Mouse (Mus musculus): ENCODE data around the gene Haus2. TPM values are rescaled to one million over a fixed set of nuclear protein-coding genes. Genes with fewer than 3 reads are reported as not detected.

The Haus2 gene
- total RNA-seq, 2 experiments from 2014 or later, result 19.9 to 22.6 TPM

DNA sequence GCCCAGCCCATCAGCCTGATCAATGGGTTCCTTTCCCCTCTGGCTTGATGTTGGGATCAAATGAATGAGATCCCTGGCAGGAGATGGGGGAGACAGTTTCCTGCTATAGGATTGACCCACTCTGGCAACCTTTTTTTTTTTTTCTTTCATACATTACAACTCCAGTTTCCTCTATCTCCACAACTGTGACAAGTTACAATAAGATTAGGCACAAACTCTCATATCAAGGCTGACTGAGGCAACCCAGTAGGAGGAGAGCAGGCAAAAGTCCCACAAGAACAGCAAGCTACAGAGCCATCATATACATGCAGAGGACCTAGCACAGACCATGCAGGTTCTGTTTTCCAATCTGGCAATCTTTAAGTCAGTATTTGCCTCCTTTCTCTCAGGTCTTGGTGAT, 50.1 kb downstream of the Haus2 start:
- no peak for ATAC-seq (replicated peaks; ENCODE audit: low FRiP score, low TSS enrichment, poor library complexity, severe bottlenecking)

DNA sequence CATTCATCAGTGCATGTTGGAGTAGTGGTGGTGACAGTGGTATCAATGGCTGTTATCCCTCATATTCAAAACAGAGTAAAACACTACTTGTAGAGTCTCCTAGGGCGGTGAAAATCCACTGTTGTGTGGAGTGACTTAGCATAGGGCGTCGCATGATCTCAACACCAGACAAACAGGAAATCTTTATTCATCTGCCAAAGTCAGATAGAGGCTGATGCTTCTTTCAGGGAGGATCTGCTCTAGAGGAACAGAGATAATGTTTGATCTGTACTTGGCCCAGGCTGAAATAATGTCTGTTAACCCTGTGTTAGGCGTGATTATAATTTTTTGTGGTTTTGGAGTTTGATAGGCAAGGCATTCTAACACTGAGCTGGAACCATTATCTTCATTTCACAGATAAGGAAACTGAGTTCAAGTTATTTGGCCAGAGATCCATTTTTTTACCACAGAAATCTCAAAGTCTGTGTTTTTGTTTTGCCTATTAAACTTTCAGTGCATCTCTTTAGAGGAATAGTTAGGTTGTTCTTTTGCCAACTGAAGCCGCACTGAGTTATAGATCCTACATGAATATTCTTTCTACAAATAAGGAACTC, 51.4 kb downstream of the Haus2 start:
- ATAC-seq (replicated peaks; ENCODE audit: low FRiP score, low TSS enrichment, poor library complexity, severe bottlenecking), result peak; percentile 90

DNA sequence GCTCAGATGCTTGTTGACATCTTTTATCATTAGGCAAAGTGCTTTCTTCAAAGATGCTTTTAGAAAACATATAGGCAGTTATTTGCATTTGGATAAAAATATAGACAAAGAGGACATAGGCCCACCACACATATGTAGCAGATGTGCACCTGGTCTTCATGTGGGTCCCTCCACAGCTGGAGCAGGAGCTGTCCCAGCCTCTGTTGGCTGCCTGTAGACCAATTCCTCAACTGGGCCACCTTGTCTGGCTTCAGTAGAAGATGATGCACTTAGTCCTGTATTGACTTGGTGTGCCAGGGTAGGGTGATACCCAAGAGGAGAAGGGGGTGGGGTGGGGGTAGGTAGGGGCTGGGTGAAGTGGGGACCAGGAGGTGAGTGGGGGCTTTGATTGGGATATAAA, 53.6 kb downstream of the Haus2 start:
- ATAC-seq (replicated peaks; ENCODE audit: low FRiP score, low TSS enrichment, poor library complexity, severe bottlenecking), result no peak

DNA sequence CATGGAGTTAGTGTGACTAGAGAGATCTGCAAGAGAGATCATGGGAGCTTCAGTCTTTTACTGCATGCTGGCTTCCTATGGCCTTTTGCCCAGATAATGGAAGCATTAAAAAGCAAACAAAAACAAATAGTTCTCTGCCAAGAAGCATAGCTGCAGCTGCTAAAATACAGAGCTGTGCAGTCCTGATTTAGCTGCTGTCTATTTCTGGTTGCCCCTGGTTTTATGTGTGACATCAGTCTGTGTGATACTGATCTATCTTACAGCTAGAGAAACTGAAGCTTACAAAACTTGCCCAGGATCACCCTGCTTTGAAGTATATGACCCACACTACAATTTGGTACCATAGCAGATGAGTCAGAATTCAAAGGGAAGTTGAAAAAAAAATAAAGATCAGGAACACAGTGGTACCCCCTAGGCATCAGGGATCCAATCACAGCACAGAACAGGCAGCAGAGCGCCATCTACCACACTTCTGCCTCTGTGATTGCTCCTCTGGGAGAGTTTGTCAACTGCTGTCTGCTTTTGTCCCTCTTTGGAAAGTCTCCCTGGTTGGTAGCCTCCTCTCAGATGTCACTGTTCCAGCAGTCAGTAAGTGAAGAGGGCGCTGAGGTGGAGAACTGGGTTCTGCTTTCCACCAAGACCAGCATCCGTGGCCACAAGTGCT, 54.4 kb downstream of the Haus2 start:
- no peak for ATAC-seq (replicated peaks; ENCODE audit: low FRiP score, low TSS enrichment, poor library complexity, severe bottlenecking)

DNA sequence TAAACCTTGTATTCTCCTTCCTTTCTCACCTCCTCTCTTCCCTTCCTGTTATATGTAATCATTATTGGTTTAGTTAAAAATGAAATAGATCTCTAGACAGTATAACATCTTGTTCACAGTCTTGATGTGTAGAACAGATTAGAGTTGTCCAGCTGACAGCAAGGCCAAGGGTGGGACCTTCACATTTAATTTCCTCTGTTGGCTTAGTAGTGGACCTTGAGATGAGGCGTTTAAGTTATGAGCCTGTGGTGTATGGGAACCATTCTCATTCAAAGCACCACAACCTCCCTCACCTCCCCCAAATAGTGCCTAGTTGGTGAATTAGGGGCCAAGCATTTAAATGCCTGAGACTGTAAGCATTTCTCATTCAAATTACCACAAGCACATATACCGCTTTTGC, 58.3 kb downstream of the Haus2 start:
- ATAC-seq (replicated peaks; ENCODE audit: low FRiP score, low TSS enrichment, poor library complexity, severe bottlenecking), result no peak

DNA sequence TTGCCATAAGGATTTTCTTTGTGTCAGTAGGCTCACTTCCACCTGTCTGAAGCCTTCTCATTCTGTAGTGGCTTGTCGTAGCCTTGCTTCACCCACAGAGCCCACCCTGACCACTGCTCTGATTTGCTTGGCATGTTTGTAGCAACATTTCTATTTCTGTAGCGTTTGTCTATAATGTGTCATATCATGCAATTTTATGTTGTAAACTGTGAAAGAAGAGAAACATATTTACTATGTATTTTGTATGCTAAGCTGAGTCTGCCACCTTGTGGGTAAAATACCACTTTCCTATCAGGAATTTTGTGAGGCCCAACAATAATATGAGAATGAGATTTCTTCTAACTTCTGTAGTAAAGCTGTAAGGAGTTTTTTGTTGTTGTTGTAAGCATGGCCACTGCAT, 61.1 kb downstream of the Haus2 start:
- ATAC-seq (replicated peaks; ENCODE audit: low FRiP score, low TSS enrichment, poor library complexity, severe bottlenecking), result no peak

Other genes starting within 250 kb of the Haus2 start
- gene Ganc, start 205.5 kb upstream of the Haus2 start, total RNA-seq (2014; fragmentation: Nextera tagmentation), result 11.2 and 14.2 TPM in 2 replicates
- gene Ganc, start 205.5 kb upstream of the Haus2 start, total RNA-seq (2017), result 10.3 and 13.6 TPM in 2 replicates
- gene Tmem87a, start 205.3 kb upstream of the Haus2 start, total RNA-seq (2014; fragmentation: Nextera tagmentation), result 18.9 and 33.1 TPM in 2 replicates
- 59.9 and 69.4 TPM in 2 replicates for gene Tmem87a, start 205.3 kb upstream of the Haus2 start, total RNA-seq (2017)
- 0.59 TPM in 1 of 2 replicates, not detected in the other for gene Capn3, start 153.4 kb upstream of the Haus2 start, total RNA-seq (2014; fragmentation: Nextera tagmentation)
- 0.11 TPM in 1 of 2 replicates, not detected in the other for gene Capn3, start 153.4 kb upstream of the Haus2 start, total RNA-seq (2017)
- 96.8 and 100 TPM in 2 replicates for gene Zfp106, start 45.5 kb upstream of the Haus2 start, total RNA-seq (2014; fragmentation: Nextera tagmentation)
- 98.7 and 126 TPM in 2 replicates for gene Zfp106, start 45.5 kb upstream of the Haus2 start, total RNA-seq (2017)
- gene Snap23, start 41.7 kb upstream of the Haus2 start, total RNA-seq (2014; fragmentation: Nextera tagmentation), result 57.8 and 76.4 TPM in 2 replicates
- gene Snap23, start 41.7 kb upstream of the Haus2 start, total RNA-seq (2017), result 136 and 161 TPM in 2 replicates
- gene Lrrc57, start 137 bp downstream of the Haus2 start, total RNA-seq (2014; fragmentation: Nextera tagmentation), result 8.1 and 13.7 TPM in 2 replicates
- gene Lrrc57, start 137 bp downstream of the Haus2 start, total RNA-seq (2017), result 14.1 and 27.4 TPM in 2 replicates
- 0.07 and 0.59 TPM in 2 replicates for gene Stard9, start 19.7 kb downstream of the Haus2 start, total RNA-seq (2014; fragmentation: Nextera tagmentation)
- gene Stard9, start 19.7 kb downstream of the Haus2 start, total RNA-seq (2017), result 0.19 and 0.61 TPM in 2 replicates
- 44.7 and 52.0 TPM in 2 replicates for gene Cdan1, start 240.7 kb downstream of the Haus2 start, total RNA-seq (2014; fragmentation: Nextera tagmentation)
- 14.9 and 21.3 TPM in 2 replicates for gene Cdan1, start 240.7 kb downstream of the Haus2 start, total RNA-seq (2017)
- gene Ttbk2, start 241.2 kb downstream of the Haus2 start, total RNA-seq (2014; fragmentation: Nextera tagmentation), result 2.6 and 4.0 TPM in 2 replicates
- 7.2 and 8.5 TPM in 2 replicates for gene Ttbk2, start 241.2 kb downstream of the Haus2 start, total RNA-seq (2017)

Measured in megakaryocyte-erythroid progenitor cell, adult 5-6 weeks (primary cell).